Mouse (Mus musculus) embryonic facial prominence, embryonic 15.5 days (tissue): ENCODE data around the gene Cacnb4. TPM values are rescaled to one million over a fixed set of nuclear protein-coding genes. Genes with fewer than 3 reads are reported as not detected.

Source experiments
- ATAC-seq: fragments of 200-750 bp; cut with Nextera tagmentation; 2 replicates; pipeline ENCODE4 v1.8.0; 2017; ENCODE audit warnings: low read depth, moderate TSS enrichment; ENCODE audit not compliant: insufficient number of reproducible peaks, low FRiP score, low TSS enrichment
- H3K27ac ChIP-seq: fragments of 300-500 bp; sonication (generic); replicated peaks from 2 replicates; pipeline ENCODE4 v1.5.1; 2015; ENCODE audit warnings: mild to moderate bottlenecking, inconsistent platforms
- H3K27me3 ChIP-seq: fragments of 300-500 bp; sonication (generic); 2 replicates; pipeline ENCODE4 v1.6.1; 2015; ENCODE audit warnings: inconsistent platforms
- H3K36me3 ChIP-seq: fragments of 300-500 bp; sonication (generic); 2 replicates; pipeline ENCODE4 v1.6.1; 2015; ENCODE audit warnings: mild to moderate bottlenecking, inconsistent platforms
- H3K4me1 ChIP-seq: fragments of 300-500 bp; sonication (generic); 2 replicates; pipeline ENCODE4 v1.6.1; 2015; ENCODE audit warnings: inconsistent platforms
- H3K4me2 ChIP-seq: fragments of 300-500 bp; sonication (generic); replicated peaks from 2 replicates; pipeline ENCODE4 v1.6.1; 2015; ENCODE audit warnings: mild to moderate bottlenecking, inconsistent platforms
- H3K4me3 ChIP-seq: fragments of 300-500 bp; sonication (generic); replicated peaks from 2 replicates; pipeline ENCODE4 v1.5.1; 2015; ENCODE audit warnings: mild to moderate bottlenecking, inconsistent platforms
- H3K9ac ChIP-seq: fragments of 300-500 bp; sonication (generic); 2 replicates; pipeline ENCODE4 v1.6.1; 2015; ENCODE audit warnings: inconsistent platforms
- H3K9me3 ChIP-seq: fragments of 300-500 bp; sonication (generic); replicated peaks from 2 replicates; pipeline ENCODE4 v1.6.1; 2016; ENCODE audit warnings: inconsistent platforms
- WGBS: fragments of 180-500 bp; shearing (Covaris S2); methylation state at CpG from one replicate; pipeline ENCODE4 v1.1.7; 2015; 5-methylcytosine and 5-hydroxymethylcytosine counted together
- polyA plus RNA-seq: library from polyadenylated mRNA; unstranded; fragments of >200 nt; fragmentation: Nextera tagmentation; extraction: Ambion mirVana; gene quantifications from 2 replicates; pipeline ENCODE4 v1.2.1, GENCODE M21; 2015

Cacnb4 gene
- polyA plus RNA-seq, 1 experiment from 2014 or later = 2.2 TPM

- Histone ChIP-seq H3K9ac (no peak overlapping the region), H3K36me3 (no peaks in the 10 kb centered on the region), H3K27ac (no peak overlapping the region), H3K4me3 (no peak overlapping the region), H3K4me2 (no peak overlapping the region), H3K4me1 (peaks cover 3% of the 10 kb centered on the region; the same call in 1 of the 2 replicates), H3K9me3 (no peaks in the 10 kb centered on the region), H3K27me3 (no peaks in the 10 kb centered on the region)
- ATAC-seq = no peak
- WGBS = 82% methylated on average over 1 of the region's 1 CpGs
Measured at GRCm38 (mm10) chr2:52521012-52521411, 155.6 kb downstream of the Cacnb4 start.

GRCm38 (mm10) chr2:52518740-52519139 lies 157.9 kb downstream of the Cacnb4 start:
- no peak for ATAC-seq
- H3K4me1 ChIP-seq = peaks cover 4% of the 10 kb centered on the region; the same call in 1 of the 2 replicates
- H3K9ac ChIP-seq = no peak overlapping the region
- WGBS = 92% methylated on average over 4 of the region's 4 CpGs
- H3K27me3 ChIP-seq = no peaks in the 10 kb centered on the region
- no peak overlapping the region for H3K4me2 ChIP-seq
- H3K36me3 ChIP-seq = no peaks in the 10 kb centered on the region
- no peak overlapping the region for H3K27ac ChIP-seq
- H3K9me3 ChIP-seq = no peaks in the 10 kb centered on the region
- H3K4me3 ChIP-seq = no peak overlapping the region

- no peak overlapping the region for H3K4me3 ChIP-seq
- H3K9ac ChIP-seq = no peak overlapping the region
- no peak overlapping the region for H3K27ac ChIP-seq
- H3K4me2 ChIP-seq = no peak overlapping the region
- H3K36me3 ChIP-seq = no peaks in the 10 kb centered on the region
- H3K4me1 ChIP-seq = peaks cover 4% of the 10 kb centered on the region; the same call in 1 of the 2 replicates
- no peaks in the 10 kb centered on the region for H3K27me3 ChIP-seq
- 73% methylated on average over 3 of the region's 3 CpGs for WGBS
- peak; percentile 57; the same call in 1 of the 2 replicates for ATAC-seq
- no peaks in the 10 kb centered on the region for H3K9me3 ChIP-seq
Measured at GRCm38 (mm10) chr2:52516534-52516933, 160.1 kb downstream of the Cacnb4 start.

- H3K27me3 ChIP-seq = no peaks in the 10 kb centered on the region
- H3K9ac ChIP-seq = no peak overlapping the region
- no peaks in the 10 kb centered on the region for H3K9me3 ChIP-seq
- peaks cover 4% of the 10 kb centered on the region; the same call in 1 of the 2 replicates for H3K4me1 ChIP-seq
- no peak overlapping the region for H3K4me3 ChIP-seq
- no peak overlapping the region for H3K4me2 ChIP-seq
- no peak for ATAC-seq
- 61% methylated on average over 3 of the region's 3 CpGs for WGBS
- no peaks in the 10 kb centered on the region for H3K36me3 ChIP-seq
- no peak overlapping the region for H3K27ac ChIP-seq
Measured at GRCm38 (mm10) chr2:52512865-52513388, 163.7 kb downstream of the Cacnb4 start.

- Histone ChIP-seq H3K4me2 (no peak overlapping the region), H3K9ac (no peak overlapping the region), H3K4me1 (peaks cover 4% of the 10 kb centered on the region; the same call in 1 of the 2 replicates), H3K36me3 (no peaks in the 10 kb centered on the region), H3K27me3 (no peaks in the 10 kb centered on the region), H3K9me3 (no peaks in the 10 kb centered on the region), H3K27ac (no peak overlapping the region), H3K4me3 (no peak overlapping the region)
- no peak for ATAC-seq
- WGBS = 50% methylated on average over 3 of the region's 3 CpGs
Measured at GRCm38 (mm10) chr2:52512206-52512605, 164.4 kb downstream of the Cacnb4 start.

GRCm38 (mm10) chr2:52511799-52512198 lies 164.8 kb downstream of the Cacnb4 start:
- ATAC-seq = no peak
- Histone ChIP-seq H3K4me1 (peaks cover 4% of the 10 kb centered on the region; the same call in 1 of the 2 replicates), H3K27ac (no peak overlapping the region), H3K4me2 (no peak overlapping the region), H3K27me3 (no peaks in the 10 kb centered on the region), H3K9me3 (no peaks in the 10 kb centered on the region), H3K9ac (no peak overlapping the region), H3K4me3 (no peak overlapping the region), H3K36me3 (no peaks in the 10 kb centered on the region)
- 26% methylated on average over 13 of the region's 13 CpGs for WGBS

GRCm38 (mm10) chr2:52509779-52510500 lies 166.7 kb downstream of the Cacnb4 start:
- Histone ChIP-seq H3K9ac (no peak overlapping the region), H3K4me3 (no peak overlapping the region), H3K36me3 (no peaks in the 10 kb centered on the region), H3K4me1 (no peaks in the 10 kb centered on the region), H3K4me2 (no peak overlapping the region), H3K27me3 (no peaks in the 10 kb centered on the region), H3K27ac (no peak overlapping the region), H3K9me3 (no peaks in the 10 kb centered on the region)
- 73% methylated on average over 19 of the region's 19 CpGs for WGBS
- ATAC-seq = no peak

- Histone ChIP-seq H3K4me3 (no peak overlapping the region), H3K4me1 (no peaks in the 10 kb centered on the region), H3K36me3 (no peaks in the 10 kb centered on the region), H3K4me2 (no peak overlapping the region), H3K27ac (no peak overlapping the region), H3K9me3 (no peaks in the 10 kb centered on the region), H3K9ac (no peak overlapping the region), H3K27me3 (no peaks in the 10 kb centered on the region)
- WGBS = 77% methylated on average over 2 of the region's 2 CpGs
- ATAC-seq = no peak
Measured at GRCm38 (mm10) chr2:52505164-52505563, 171.5 kb downstream of the Cacnb4 start.

GRCm38 (mm10) chr2:52504762-52505161 lies 171.9 kb downstream of the Cacnb4 start:
- 66% methylated on average over 3 of the region's 3 CpGs for WGBS
- Histone ChIP-seq H3K4me1 (no peaks in the 10 kb centered on the region), H3K4me2 (no peak overlapping the region), H3K9ac (no peak overlapping the region), H3K4me3 (no peak overlapping the region), H3K9me3 (no peaks in the 10 kb centered on the region), H3K27me3 (no peaks in the 10 kb centered on the region), H3K36me3 (no peaks in the 10 kb centered on the region), H3K27ac (no peak overlapping the region)
- ATAC-seq = no peak

- Histone ChIP-seq H3K4me2 (no peak overlapping the region), H3K4me3 (no peak overlapping the region), H3K9ac (no peak overlapping the region), H3K9me3 (no peaks in the 10 kb centered on the region), H3K27me3 (peaks cover 3% of the 10 kb centered on the region; the same call in 1 of the 2 replicates), H3K27ac (no peak overlapping the region), H3K4me1 (peaks cover 7% of the 10 kb centered on the region; the same call in 1 of the 2 replicates), H3K36me3 (no peaks in the 10 kb centered on the region)
- 53% methylated on average over 6 of the region's 6 CpGs for WGBS
- ATAC-seq = no peak
Measured at GRCm38 (mm10) chr2:52499849-52500262, 176.8 kb downstream of the Cacnb4 start.

GRCm38 (mm10) chr2:52499101-52499537 lies 177.5 kb downstream of the Cacnb4 start:
- no peak overlapping the region for H3K27ac ChIP-seq
- no peaks in the 10 kb centered on the region for H3K36me3 ChIP-seq
- ATAC-seq = no peak
- no peak overlapping the region for H3K9ac ChIP-seq
- H3K9me3 ChIP-seq = no peaks in the 10 kb centered on the region
- H3K27me3 ChIP-seq = peaks cover 3% of the 10 kb centered on the region; the same call in 1 of the 2 replicates
- H3K4me1 ChIP-seq = peaks cover 9% of the 10 kb centered on the region; the same call in 1 of the 2 replicates
- 79% methylated on average over 12 of the region's 12 CpGs for WGBS
- H3K4me3 ChIP-seq = no peak overlapping the region
- H3K4me2 ChIP-seq = no peak overlapping the region
